Comparison of ENCODE assay signal across 19 mouse cellular contexts in the genomic region with DNA sequence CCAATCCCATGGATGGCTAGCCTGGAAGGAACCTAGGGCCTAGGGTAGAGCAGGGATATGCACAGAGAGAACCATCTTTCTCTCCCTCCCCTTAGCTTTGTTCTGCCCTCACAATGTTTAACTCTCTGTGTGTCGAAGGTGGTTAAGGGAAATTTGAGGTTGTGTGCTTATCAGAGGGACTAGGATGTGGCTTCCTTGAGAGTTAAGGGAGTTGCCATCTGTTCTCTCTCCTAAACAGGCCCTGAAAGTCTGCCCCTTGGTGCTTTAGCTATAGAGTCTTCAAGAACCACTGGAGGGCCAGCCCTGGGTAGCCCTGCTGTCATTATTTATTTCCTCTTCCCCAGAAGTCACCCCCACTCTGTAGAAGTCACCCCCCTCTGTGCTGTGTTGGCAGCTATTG.
"Had no signal": no experiment of that assay in that cellular context is flagged by ENCODE, and none has a peak within 500 bp of the region (broad histone marks: within the 10 kb centered on the region; RNA-seq: fewer than 3 reads in every experiment).

No protein-coding gene starts in this region.

- H3K4me3 ChIP-seq: layer of hippocampus, adult 2 months; limb, embryonic 10.5 days; limb, embryonic 13.5 days; liver, embryonic 12.5 days; liver, embryonic 15.5 days; lung, embryonic 15.5 days; midbrain, embryonic 12.5 days; midbrain, embryonic 15.5 days; myocyte; neural tube, embryonic 13.5 days had no signal

- H3K27me3 ChIP-seq: limb, embryonic 13.5 days; liver, embryonic 12.5 days; liver, embryonic 15.5 days; lung, embryonic 15.5 days; midbrain, embryonic 12.5 days; midbrain, embryonic 15.5 days; neural tube, embryonic 13.5 days had no signal

- H3K9me3 ChIP-seq: limb, embryonic 10.5 days; limb, embryonic 13.5 days; liver, embryonic 12.5 days; liver, embryonic 15.5 days; lung, embryonic 15.5 days; midbrain, embryonic 15.5 days; neural tube, embryonic 13.5 days had no signal

- H3K27ac ChIP-seq: layer of hippocampus, adult 2 months; limb, embryonic 10.5 days; limb, embryonic 13.5 days; liver, embryonic 12.5 days; liver, embryonic 15.5 days; lung, embryonic 15.5 days; midbrain, embryonic 12.5 days; midbrain, embryonic 15.5 days; neural tube, embryonic 13.5 days had no signal

- H3K4me2 ChIP-seq: limb, embryonic 13.5 days; liver, embryonic 12.5 days; liver, embryonic 15.5 days; lung, embryonic 15.5 days; midbrain, embryonic 12.5 days; midbrain, embryonic 15.5 days; neural tube, embryonic 13.5 days had no signal

- ATAC-seq: liver, embryonic 12.5 days; midbrain, embryonic 15.5 days had no signal

- H3K9ac ChIP-seq: limb, embryonic 13.5 days; liver, embryonic 12.5 days; liver, embryonic 15.5 days; lung, embryonic 15.5 days; midbrain, embryonic 12.5 days; midbrain, embryonic 15.5 days; neural tube, embryonic 13.5 days had no signal

- DNase-seq: kidney, adult 18-20 months; kidney, adult 9 months; kidney, postnatal 14 days; layer of hippocampus, adult 9-11 months; liver; lung, adult 18-20 months; lung, postnatal 10 days; thymus, adult 18-20 months; thymus, postnatal 4 days had no signal

- H3K4me1 ChIP-seq: limb, embryonic 10.5 days; limb, embryonic 13.5 days; liver, embryonic 12.5 days; liver, embryonic 15.5 days; lung, embryonic 15.5 days; midbrain, embryonic 12.5 days; midbrain, embryonic 15.5 days had no signal

- H3K36me3 ChIP-seq: limb, embryonic 10.5 days; limb, embryonic 13.5 days; liver, embryonic 12.5 days; liver, embryonic 15.5 days; lung, embryonic 15.5 days; midbrain, embryonic 12.5 days; midbrain, embryonic 15.5 days; neural tube, embryonic 13.5 days had no signal
